Mouse (Mus musculus) lung, postnatal 4 days (tissue): ENCODE results near the gene Ptges2.

Experiments used
- DNase-seq, 2 experiments: peaks; one replicate each; pipeline ENCODE4 v3.0.0; 2021

Ptges2 gene

DNA sequence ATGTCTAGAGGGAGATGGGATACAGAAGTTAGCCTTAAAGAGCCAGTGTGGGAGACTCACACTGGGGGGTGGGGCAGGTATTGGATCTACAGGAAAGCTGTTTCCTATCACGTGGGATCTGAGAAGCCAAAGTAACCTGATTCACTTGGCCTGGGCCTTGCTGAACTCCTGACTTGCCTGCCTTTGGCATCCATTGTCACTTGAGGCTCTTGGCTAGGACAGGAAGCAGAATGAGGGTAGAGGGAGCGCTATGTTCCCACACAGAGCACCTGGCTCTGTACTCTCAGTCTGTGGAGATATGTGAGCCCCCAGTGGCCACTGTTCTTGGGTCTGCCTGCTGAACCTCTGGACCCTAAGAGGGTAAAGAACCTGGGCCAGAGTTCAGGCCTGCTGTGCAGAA is 20.9 kb downstream of the Ptges2 start:
- DNase-seq: no peak

DNA sequence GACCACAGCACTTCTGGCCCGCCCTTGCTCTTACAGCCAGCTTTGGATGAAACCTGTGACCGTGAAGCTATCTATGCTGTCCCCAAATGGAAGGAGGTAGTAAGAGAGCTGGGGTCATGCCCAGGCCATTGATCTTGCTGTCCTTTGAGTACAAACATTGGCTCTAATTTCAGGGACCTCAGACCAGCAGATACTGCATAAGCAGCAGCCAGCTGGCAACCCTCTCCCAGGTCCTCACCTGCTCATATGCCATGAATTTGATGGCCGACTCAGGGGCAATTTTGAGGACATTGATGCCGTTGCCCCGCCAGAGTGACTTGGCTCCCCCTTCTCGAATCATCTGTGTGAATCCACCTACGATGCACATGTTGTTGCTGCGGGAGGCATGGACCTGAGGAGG is 21.8 kb downstream of the Ptges2 start:
- DNase-seq: no peak

GRCm38 (mm10) chr2:32418430-32419151 is 22.9 kb downstream of the Ptges2 start:
- no peak for DNase-seq

- DNase-seq: peak; percentile 49 to 75
Observed at GRCm38 (mm10) chr2:32419359-32419758, 23.7 kb downstream of the Ptges2 start.

DNA sequence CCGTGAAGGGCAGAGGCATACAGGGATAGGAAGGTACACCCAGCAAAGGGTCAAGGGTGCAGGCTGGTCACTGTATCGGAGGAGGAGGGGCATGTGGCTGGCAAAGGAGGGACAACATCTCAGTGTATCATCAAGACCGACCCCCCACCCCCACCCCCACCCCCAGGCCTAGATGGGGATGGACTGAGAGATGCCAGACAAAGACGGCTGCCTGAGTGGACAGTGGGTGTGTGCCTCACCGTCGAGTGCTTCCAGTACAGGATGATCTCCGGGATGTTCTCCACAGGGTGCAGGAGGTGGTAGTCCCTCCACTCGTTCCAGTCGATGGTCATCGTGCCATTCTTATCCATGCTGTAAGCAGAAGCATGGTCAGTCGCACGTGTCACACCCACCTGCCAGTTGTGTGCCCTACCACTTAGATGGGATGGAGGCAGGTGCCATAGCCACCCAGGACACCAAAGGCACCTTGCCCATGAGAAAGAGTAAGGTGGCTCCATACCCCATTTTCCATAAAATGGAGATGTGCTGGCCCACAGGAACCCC is 24.4 kb downstream of the Ptges2 start:
- no peak for DNase-seq

DNA sequence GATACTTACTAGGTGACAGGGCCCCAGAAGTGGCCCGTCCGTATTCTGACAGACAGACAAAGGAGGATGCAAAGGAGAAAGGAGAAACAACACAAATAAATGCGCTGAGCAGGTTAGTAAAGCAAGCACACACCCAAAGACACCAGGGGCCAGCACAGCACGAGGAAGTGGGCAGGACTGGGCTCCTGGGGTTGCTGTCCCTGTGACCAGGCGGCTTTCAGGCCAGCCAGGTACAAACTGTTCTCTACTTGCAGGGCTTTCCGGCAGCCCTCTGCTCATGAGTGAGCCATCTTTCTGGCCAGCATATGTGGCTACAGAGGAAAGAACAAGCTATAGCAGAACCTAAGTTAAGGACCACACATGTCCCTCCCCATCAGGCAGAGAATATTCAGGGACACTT is 25.0 kb downstream of the Ptges2 start:
- DNase-seq: no peak

DNA sequence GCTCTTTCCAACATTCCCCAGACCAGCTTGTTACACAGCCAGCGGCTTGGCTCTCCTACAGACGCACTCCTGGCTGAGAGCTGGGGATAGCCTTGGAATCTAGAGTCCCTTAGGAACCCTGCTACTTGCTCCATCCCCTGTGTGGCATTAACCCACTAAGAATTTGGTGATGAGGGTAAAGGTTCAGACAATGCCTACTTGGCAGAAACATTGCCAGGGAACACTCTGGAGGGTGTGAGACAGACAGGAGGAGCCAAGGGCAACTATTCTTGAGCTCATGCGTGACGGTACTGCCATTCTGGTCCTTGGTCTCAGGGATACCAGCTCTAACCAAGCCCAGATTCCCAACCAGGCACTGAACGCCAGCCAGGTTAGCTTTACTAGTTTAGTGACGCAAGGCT is 26.2 kb downstream of the Ptges2 start:
- no peak for DNase-seq

GRCm38 (mm10) chr2:32423481-32424331 is 28.0 kb downstream of the Ptges2 start:
- DNase-seq: peak; percentile 84 to 86

GRCm38 (mm10) chr2:32424796-32425195 is 29.1 kb downstream of the Ptges2 start:
- DNase-seq: no peak

DNA sequence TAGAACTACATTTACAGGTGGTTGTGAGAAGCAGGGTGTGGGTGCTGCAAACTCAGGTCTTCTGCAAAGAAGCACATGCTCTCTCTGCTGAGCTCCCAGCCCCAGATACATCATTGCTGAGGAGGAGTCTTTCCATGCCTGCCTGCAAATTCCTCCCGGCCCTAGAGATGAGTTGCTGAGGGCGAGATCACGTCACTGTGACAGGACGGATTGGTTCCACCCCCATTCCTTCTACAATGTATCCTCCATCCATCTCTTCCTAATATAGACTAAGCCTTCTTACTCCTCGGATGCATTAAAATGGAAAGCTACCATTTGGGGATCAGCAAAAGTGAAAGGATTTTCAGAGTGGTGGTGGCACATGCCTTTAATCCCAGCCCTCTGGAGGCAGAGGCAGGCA is 29.9 kb downstream of the Ptges2 start:
- no peak for DNase-seq

DNA sequence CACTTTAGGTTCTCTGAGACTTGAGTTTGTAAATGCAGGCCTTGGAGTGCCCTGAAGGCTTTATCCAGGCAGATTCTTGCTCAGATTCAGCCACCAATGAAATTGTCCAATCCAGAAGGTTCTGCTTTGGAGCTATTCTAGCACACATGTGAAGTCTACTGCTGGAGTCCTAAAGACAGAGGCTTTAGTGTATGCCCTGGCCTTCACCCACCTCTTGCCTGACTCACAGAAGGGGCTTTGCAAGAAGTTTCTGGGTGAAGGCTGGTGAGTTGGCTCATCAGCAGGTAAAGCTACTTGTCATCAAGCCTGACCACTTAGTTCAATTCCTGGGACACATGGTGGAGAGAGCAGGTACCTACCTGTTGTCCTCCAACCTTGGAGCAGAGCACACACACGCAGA is 30.4 kb downstream of the Ptges2 start:
- no peak for DNase-seq

GRCm38 (mm10) chr2:32427720-32428119 is 32.0 kb downstream of the Ptges2 start:
- DNase-seq: no peak

- peak; percentile 57 to 59 for DNase-seq
Observed at GRCm38 (mm10) chr2:32428262-32428722, 32.6 kb downstream of the Ptges2 start.

DNA sequence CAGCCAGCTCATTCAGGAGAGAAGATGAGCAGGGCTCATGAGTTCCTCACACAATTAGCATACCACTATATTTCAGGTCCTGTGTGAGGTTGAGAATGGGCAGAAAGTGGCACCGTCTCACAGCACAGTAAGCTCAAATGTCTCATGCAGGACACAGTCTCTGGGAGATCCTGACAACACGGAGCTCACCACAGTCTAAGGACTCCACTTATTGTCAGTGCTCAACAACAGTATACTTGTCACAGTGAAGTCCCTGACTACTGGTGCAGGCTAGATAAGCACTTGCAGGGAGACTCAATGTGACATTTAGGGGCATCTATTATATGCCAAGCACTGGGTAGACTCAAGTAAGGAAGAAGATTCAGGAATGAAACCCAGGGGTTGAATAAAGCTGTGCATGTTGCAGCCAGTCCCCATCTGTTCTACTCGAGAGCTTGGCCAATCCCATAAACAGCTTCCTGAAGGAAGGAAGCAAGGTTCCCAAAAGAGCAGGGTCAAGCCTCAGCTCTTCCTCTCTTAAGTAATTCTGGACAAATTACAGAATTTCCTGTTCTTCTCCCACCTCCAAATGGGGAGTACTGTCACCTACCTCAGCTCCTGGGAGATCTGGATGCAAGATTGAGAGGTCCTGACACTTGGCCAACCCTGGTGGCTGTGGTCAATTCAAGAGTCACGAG is 33.7 kb downstream of the Ptges2 start:
- DNase-seq: no peak

DNA sequence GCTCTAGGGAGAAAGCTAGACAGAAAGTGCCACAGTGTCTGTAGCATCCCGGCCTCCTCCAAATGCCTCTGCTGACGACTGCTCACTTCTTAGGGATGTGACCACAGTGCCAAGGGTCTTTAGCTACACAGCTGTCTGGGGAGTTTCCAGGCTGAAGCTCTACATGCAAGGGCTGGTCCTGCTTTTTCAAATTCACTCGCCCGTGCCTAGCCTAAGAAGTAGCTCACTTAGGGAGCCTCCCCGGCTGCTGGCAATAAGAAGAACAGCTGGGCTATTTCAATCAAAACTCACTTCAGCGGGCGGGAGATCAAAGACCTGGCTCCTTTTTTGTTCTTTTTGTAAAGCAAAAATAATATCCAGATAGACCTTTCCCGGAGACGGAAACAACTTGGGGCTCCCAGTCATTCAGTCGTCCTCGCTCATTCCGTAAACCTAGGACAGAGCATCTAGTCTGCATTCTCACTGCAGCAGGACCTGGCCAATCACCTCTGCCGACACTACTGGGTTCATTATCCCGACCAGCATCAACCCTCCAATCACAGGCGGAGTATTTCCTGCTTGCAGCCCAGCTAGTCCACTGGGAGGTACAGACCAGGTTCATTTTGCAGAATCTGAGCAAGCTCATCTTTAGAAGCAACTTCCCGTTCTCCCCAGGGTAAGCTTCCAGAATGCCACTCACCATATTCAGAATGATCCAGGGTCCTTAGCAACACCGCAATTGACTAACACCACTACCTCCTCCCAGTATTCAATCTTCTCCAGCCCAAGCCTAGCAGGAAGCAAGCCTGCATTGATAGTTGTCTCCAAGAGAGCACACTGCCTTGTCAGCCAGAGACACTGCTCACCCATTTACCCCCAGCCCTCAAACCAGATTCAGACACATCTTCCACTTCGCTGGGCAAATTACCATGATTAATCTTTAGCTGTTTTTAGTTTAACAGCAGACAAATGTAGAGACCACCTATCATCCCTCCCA is 35.3 kb downstream of the Ptges2 start:
- DNase-seq: peak; percentile 70 to 77

DNA sequence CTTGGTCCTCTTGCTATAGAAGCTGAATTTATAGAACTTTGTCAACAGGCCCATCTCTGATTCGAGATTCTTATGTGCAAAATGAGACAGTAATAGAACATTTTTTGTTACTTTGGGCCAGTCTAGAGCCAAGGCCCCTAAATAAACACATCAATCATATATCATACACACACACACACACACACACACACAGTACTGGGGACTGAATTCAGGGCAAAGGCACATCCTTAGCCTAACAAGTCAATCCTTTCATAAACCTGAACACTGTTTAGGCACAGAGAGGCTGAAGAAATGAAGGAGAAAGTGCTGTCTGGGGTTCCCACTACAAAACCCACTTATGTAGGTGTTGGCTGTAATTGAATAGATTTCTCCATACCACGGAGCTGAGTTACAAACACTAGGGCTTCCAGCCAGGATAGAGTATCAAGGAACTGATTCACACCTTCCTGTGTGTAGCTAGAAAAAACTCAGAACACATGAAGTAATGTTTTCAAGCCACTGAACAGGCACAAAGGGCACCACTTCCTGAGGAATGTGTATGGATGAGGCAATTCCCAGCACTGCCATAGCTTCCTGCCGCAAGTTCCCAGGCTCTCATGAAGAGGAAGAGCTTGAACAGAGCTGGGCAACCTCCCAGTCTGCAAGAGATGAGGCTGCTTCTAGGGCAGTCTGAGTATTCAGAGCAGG is 41.1 kb downstream of the Ptges2 start:
- DNase-seq: peak; percentile 66 to 78

- no peak for DNase-seq
Observed at GRCm38 (mm10) chr2:32437612-32438166, 42.0 kb downstream of the Ptges2 start.

DNA sequence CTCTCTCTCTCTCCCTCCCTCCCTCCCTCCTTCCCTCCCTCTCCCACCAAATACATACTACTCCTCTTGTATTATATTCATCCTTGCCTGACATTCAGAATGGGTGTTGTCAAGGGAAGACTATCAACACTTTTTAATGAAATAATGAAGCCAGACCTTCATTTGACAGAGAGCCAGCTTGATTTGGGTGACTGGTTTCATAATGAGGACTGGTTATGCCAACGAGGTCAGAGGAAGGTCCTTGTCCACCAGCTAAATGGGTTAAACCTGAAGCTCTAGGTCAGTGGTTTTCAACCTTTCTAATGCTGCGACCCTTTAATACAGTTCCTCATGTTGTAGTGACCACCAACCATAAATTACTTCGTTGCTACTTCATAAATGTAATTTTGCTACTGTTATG is 43.0 kb downstream of the Ptges2 start:
- no peak for DNase-seq

- no peak for DNase-seq
Observed at GRCm38 (mm10) chr2:32439177-32439576, 43.5 kb downstream of the Ptges2 start.

- DNase-seq: peak in 1 of 2 experiments; percentile 39
Observed at GRCm38 (mm10) chr2:32440164-32440563, 44.5 kb downstream of the Ptges2 start.

- DNase-seq: no peak
Observed at GRCm38 (mm10) chr2:32440632-32441031, 44.9 kb downstream of the Ptges2 start.
